Mouse (Mus musculus) brain, embryonic 14.5 days (tissue): ENCODE results near the gene Slc2a6. TPM values are rescaled to one million over a fixed set of nuclear protein-coding genes. Genes with fewer than 3 reads are reported as not detected.
A peak's percentile ranks its signal among the peaks of the same experiment; 100 is the strongest.

Experiments used
- DNase-seq: peaks from one replicate; pipeline ENCODE4 v3.0.0-alpha.2; 2011; ENCODE audit warnings: low read depth
- CTCF ChIP-seq: fragments of 200-500 bp; IDR thresholded peaks from 2 replicates; pipeline ENCODE4 v1.5.1; 2012; ENCODE audit warnings: inconsistent platforms, mild to moderate bottlenecking, moderate library complexity, borderline replicate concordance; ENCODE audit not compliant: insufficient read depth, insufficient read length; ENCODE audit errors: extremely low read depth
- POLR2A ChIP-seq: fragments of 200-500 bp; IDR thresholded peaks from 2 replicates; pipeline ENCODE4 v1.6.1; 2012; ENCODE audit warnings: mild to moderate bottlenecking, inconsistent platforms, borderline replicate concordance; ENCODE audit not compliant: poor library complexity, insufficient read depth, insufficient read length, severe bottlenecking; ENCODE audit errors: extremely low read depth
- polyA plus RNA-seq: library from polyadenylated mRNA; depleted of rRNA; stranded (reverse); fragments of >200 nt; gene quantifications from 2 replicates; pipeline ENCODE4 v1.2.3, GENCODE M21; 2012

Slc2a6 gene
- polyA plus RNA-seq, 1 experiment: 7.2 TPM

- DNase-seq: no peak
- TF ChIP-seq CTCF (no peak), POLR2A (no peak)
Observed at GRCm38 (mm10) chr2:27026857-27027617, 761 bp downstream of the Slc2a6 start.

DNA sequence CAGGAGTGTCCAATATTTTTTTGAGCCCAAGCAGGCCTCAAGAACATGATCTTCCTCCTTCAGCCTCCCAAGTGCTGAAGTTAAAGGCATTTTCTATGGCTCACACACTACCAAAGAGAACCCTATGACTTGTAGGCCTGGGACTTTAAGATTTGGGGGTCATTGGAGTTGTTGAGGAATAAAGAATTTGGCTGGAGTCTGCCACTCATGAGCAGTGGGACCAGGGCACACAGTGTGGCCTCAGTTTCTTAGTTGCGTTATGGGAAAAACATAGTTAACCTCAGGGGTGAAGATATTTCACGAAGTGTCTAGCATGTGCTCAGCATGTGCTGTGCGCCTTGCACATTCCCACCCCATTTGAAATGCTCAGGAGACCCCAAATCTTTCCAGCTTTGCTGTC lies 1.5 kb downstream of the Slc2a6 start:
- TF ChIP-seq POLR2A (no peak), CTCF (no peak)
- no peak for DNase-seq

DNA sequence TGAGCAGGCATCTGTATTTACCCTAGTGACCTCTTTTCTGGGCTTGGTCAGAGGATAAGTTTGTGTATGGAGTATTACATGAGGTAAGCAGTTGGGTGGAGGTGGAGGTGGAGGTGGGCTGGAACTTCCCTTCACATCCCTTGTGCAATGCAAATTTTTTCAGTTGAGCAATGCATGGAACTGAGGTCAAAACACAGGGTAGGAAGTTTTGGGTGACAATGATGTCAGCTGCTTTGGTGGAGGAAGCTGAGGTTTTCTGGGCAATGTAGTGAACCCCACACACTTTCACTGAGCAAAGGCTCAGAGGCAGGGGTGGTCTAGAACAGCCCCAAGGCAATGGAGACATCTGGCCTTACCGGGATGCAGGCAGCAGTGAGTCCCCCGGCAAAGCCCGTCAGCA lies 2.3 kb downstream of the Slc2a6 start:
- no peak for DNase-seq

DNA sequence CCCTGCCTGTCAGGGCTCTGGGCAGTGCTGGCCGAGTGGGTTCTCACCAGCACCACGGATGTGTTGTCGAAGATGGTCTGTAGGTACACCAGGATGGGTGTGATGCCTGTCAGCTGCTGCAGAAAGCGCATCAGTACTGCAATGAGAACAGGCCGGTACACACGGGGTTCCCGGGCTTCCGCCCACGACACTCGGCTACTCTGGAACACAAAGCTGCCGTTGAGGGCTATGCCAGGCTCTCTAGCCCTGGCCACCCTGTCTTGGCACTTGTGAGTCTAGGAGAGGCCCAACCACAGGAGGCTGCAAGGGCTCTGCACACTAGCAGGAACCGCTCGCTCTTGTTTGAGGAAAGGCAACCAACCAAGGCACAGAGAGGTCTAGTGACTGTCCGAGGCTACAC lies 3.7 kb downstream of the Slc2a6 start:
- no peak for DNase-seq
- TF ChIP-seq CTCF (no peak), POLR2A (no peak)

More for the DNA sequence above, 2.3 kb downstream of the Slc2a6 start:
- no peak for TF ChIP-seq CTCF
- no peak for TF ChIP-seq POLR2A

DNA sequence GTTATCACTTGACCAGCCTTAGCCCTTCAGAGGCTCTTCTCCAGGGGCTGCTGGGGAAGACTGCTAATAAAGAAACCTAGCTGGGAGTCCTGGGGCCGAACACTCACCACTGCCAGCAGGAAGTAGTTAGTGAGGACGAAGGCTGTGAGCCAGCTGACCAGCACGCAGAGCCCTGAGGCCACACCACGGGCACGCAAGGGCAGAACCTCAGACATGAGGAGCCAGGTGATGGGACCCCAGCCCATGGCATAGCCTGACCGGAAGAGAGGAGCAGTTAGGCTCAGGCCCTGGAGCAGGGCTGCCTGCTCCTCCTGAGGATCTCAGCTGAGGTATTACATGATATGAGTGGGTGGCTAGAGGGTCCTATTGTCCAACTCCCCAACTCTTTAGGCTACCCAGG lies 5.2 kb downstream of the Slc2a6 start:
- TF ChIP-seq POLR2A: no peak
- TF ChIP-seq CTCF: no peak

GRCm38 (mm10) chr2:27021103-27021502 lies 6.7 kb downstream of the Slc2a6 start:
- no peak for TF ChIP-seq CTCF
- TF ChIP-seq POLR2A: no peak
- DNase-seq: no peak

More for the DNA sequence above, 5.2 kb downstream of the Slc2a6 start:
- no peak for DNase-seq

GRCm38 (mm10) chr2:27019530-27019929 lies 8.3 kb downstream of the Slc2a6 start:
- TF ChIP-seq CTCF: no peak
- TF ChIP-seq POLR2A: no peak
- no peak for DNase-seq

- DNase-seq: peak; percentile 77
- no peak for TF ChIP-seq POLR2A
- TF ChIP-seq CTCF: peak; percentile 89
Observed at GRCm38 (mm10) chr2:27017802-27018201, 10.0 kb downstream of the Slc2a6 start.

- TF ChIP-seq CTCF: no peak
- TF ChIP-seq POLR2A: peak; percentile 98
- DNase-seq: peak; percentile 96
Observed at GRCm38 (mm10) chr2:27009714-27010244, 18.0 kb downstream of the Slc2a6 start, which contains the start of gene Cacfd1. Gene Cacfd1 (plus strand): TSS chr2:27009926.

GRCm38 (mm10) chr2:27007701-27008100 lies 20.1 kb downstream of the Slc2a6 start:
- TF ChIP-seq POLR2A (no peak), CTCF (no peak)
- DNase-seq: no peak

DNA sequence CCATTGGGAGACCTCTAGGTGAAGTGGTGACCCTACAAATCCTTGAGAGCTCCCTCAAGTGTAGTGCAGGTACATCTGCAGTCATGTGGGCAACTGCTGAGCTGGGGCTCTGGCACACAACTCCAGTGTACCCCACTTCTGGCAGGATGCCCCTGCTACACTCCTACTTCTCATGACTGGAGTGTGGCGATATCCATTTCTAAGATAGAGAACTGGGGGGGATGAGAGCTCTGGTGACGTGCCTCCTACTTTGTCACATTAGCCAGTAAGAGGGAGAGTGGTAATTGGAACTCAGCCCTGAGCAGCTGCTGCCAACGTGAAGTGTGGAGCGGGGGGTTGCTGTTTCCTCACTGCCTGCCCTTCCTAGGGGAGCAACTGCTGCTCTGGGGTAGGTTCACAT lies 21.5 kb downstream of the Slc2a6 start:
- peak; percentile 11 for DNase-seq
- TF ChIP-seq CTCF (no peak), POLR2A (no peak)

- TF ChIP-seq POLR2A (no peak), CTCF (no peak)
- no peak for DNase-seq
Observed at GRCm38 (mm10) chr2:26997993-26998392, 29.8 kb downstream of the Slc2a6 start.
